Mouse (Mus musculus) urinary bladder, postnatal 14 days (tissue): ENCODE results near the gene Arhgap15.
A peak's percentile ranks its signal among the peaks of the same experiment; 100 is the strongest.

Experiments
- DNase-seq: peaks from one replicate; pipeline ENCODE4 v3.0.0; 2021; ENCODE audit warnings: low spot score

Arhgap15 gene

DNA sequence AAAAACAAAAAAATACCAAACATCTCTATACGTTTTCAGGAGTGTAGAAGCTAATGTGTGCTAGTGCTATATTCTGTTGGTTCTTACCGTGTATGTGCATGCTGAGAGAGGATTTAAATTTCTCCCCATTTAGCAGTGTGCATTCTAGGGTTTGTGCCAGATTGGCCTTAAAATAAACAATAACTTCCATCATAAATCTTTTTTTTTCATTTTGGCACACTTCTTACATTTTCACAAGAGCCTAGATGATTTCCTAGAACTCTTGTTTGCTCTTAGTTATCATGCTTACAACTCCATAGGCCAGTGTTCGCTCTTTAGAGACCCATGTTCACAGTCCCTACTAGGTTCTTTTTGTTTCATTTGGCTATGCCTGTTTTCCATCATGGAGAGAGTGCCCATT lies 362.7 kb downstream of the Arhgap15 start:
- no peak for DNase-seq

DNA sequence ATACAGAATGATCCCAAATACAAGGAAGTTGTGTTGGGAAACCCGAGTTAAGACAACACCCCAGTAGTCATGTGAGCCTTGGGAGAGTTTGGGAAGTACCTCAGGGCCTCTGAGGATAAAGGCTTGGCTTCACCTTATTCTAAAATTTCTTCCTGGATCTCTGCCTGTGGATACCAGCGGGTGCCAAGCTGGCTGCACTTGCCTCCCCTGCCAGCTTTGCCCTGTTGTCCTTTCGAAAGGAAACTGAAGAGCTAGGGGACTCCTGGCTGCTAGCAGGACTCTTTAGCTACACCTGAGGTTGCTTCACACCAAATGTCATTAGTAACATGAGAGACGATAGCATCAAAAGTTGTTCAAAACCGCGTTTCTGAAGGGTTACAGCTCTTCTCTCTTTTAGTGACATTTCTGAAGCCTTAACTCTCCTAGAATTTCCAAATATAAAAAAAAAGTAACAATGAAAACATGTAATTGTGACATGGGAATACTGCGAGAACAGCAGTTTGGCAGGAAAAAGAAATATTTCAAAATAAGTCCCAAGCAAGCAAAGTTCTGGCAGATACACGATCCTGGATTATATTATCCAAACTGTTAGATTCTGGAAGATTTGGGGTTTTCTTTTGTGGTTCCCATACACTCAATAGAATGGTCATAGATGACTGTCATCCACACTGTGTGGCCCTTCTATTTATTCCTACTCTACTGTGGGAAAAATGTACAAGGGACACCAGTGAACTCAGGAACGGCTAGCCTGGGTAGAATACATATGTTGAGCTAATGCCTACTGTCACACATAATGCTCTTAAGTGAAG lies 364.6 kb downstream of the Arhgap15 start:
- no peak for DNase-seq

DNA sequence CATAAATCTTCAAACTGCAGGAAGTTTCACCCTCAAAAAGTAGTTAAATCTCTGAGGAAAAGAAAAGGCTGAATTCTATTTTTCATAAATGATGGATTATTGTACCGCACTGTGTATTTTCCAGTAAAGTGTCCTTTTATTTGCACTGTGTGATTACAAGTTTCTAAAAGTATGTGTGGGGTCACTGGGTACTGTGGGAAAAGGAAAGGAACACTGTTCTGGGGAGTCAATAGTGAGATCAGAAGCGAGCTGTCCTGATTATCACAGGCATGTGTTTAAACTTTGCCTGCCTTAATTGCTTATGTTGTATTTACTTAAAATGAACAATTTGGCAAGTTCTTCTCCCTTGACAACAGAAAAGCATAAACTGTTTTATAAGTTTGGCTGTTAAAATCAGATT lies 365.7 kb downstream of the Arhgap15 start:
- DNase-seq, result no peak

DNA sequence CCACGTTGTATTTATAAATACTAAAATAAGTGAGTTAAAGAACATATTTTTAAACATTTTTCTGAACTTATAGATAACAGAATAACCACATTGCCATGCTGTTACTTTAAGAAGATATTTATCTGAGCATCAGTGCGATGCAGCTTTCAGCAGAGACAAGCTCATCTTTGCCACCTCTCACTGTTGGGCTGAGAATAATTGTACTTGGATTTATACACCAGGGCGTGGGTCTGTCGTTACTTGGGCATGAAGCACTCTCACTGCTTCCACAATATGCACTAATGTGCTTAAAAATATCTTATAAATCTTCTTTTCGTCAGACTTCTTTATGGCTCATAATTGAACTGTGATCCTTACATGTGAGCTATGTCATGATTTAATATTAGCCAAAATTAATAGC lies 372.5 kb downstream of the Arhgap15 start:
- DNase-seq, result no peak

DNA sequence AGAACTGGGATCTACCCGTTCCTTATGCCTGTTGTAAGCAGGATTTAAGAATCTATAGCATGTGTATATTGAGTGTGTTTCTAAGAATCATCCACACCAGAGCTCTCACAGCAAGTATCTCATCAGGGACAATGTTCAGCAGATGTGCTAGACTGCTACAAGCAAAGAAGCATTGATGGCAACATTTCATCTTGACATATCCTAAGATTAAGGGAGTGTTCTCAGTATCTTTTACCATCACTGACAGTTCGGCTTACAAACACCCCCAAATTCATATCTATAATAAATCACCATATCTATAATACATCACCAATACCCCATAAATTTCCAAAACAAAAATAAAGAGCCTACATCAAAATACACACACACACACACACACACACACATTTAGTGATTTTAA lies 374.6 kb downstream of the Arhgap15 start:
- no peak for DNase-seq

DNA sequence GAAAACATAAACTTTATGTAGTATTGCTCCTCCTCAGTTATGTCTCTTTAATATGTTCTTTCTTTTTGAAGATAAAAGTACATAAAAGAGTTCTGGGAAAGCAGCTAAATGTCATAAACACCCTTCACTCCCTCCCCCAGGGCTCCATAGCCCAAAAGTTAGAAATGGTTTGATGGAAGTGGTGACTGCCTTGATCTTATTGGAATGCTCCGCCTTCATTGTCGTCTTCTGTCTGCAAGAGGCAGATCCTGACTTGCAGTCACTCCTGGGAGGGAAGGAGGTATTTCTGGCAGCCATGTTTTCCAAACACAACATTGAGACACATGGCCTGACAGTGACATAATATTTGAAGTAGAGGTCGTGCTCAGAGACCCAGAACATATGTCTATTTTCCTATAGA lies 375.5 kb downstream of the Arhgap15 start:
- DNase-seq, result no peak

DNA sequence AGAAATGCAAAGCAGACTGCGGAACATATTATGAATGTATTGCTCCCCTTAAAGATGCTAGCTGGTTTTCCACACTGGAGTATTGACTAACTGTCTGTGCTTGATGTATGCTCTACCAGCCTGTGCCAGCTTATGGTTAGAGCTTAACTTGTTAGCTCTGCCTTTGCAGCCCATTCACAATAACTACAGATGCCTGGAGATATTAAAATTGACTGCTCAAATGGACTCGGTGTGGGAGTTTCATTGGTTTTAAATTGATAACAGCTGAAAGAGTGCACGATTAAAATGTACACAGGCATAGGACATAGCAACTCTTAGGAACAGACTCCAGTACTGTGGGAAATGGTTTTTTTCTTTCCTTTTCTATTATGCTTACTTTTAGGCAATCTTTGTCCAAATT lies 376.1 kb downstream of the Arhgap15 start:
- DNase-seq, result no peak

DNA sequence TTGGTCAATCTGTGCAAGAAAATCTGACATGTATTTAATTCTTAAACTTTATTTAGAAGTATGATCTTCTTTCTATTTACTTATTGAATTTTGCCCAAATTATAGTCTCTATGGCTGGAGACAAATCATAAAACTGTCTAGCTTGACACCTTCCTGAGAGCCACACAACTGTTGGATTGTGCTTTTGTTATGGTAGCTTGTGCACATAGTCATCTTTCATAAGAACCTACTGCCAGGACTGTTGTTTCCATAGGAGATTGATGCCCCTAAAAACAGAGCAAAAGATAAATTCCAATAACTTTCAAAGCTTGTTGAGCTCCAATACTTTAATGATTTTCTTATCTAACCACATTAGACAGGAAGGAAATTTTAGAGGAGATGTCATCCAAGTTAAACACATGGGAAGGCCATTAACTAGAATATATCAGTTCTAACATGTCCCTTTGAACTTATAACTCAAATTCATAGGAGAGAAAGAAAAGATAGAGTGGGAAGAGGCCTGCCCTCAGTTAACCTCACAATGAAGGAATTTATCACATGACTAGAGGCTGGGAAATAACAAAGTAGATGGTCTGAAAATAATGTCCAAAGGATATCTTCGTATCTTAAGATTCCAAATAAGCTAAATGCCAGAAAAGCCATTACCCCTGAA lies 377.5 kb downstream of the Arhgap15 start:
- DNase-seq, result no peak

DNA sequence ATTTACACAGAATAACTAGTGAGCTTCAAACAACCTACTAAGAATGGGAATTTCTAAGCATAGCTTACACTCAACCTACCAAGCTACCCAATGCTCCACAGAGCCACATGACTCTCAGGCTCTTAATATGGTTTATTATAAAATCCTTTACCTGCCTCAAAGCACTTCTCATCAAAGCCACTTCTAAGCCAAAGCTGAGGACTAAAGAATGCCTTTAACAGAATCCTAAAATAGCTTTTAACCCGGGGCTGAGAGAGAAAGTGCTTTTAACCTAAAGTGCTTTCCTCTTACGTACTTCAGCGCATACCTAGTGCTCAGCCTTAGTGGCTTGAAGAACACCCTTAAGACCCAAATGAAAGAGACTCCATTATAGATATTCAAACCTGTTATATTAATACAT lies 380.9 kb downstream of the Arhgap15 start:
- no peak for DNase-seq

DNA sequence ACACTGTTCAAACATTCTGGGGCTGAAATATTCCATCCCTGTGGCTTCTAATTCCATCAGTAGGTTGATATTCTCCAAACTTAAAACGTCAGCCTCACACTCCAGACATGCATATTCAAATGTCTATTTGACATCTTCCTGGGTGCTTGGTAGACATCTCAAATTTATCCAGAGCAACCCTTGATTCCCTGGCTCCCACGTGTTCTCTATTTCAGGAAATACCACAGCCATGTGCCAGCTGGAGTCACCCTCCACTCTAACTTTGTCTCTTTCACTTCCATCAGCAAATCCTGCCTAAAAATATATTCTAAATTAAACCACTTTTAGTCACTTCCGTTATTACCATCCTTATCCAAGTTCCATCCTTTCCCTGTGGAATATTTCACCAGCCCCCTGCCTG lies 382.6 kb downstream of the Arhgap15 start:
- no peak for DNase-seq

DNA sequence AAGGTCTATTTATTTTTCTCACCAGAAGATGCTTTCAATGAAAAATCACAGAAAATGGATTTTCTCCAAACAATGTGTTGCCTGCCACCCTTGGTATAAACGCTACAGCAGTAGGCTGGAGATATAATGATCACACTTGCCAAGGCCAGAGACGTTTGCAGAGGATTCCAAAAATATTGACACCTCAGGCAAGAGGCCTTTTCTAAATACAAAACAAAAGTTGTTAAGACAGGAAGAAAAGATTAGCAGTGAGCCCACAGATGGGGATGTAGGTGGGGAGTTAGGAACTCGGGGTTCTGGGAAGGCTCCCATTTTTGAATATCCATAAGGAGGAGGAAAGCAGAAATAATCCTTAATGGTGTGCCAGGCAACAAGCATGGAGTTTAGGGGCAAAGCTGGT lies 386.2 kb downstream of the Arhgap15 start:
- DNase-seq, result no peak

DNA sequence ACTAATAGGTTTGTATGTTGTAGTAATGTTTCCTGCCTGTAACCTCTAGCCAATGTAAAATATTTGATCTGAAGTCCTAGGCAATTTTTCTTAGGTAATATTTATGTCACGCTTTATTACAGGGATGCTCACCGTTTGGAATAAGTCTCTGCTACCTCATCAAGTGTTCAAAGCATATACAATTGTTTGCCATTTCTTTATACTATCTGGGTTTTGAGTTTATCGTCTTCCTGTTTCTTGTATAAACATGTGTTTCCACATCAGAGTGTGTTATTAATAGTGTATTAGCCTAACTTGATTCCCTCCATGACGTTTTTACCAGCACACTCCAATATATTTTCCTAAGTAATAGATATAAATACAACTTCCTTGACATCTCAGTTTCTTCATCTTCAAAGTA lies 391.8 kb downstream of the Arhgap15 start:
- no peak for DNase-seq

DNA sequence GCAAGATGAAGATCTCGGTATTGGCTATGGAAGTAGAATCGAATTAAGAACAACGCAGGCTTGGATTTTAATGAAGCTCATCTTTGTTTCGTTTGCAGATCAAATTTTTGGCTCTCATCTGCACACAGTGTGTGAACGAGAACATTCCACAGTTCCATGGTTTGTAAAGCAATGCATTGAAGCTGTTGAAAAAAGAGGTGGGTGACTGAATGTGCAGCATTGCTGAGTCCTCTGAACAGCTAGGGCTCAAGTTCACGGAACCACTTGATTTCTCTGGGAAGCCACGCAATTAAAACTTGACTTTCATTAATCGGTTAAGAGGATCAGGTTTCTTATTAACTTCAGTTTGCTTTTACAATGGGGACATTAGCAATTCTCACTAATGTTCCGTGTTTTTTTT lies 393.5 kb downstream of the Arhgap15 start:
- DNase-seq, result no peak

DNA sequence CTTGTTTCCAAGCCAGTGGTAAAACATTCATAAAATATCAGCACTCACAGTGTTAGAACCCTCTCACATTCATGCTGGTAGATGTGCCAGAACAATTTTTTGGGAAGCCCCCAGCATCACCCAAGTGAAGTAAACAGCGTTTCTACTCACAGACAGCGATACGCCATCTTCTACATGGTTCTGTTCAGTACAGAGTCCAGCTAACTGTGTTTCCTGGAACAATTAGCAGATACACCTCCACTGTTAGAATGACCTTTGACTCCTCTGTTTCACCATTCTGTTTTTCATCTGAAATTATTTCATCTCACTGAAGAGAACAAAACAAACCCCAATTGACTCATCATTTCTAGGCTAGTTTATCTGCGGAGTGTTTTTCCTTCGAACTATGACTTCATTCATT lies 394.0 kb downstream of the Arhgap15 start:
- no peak for DNase-seq

DNA sequence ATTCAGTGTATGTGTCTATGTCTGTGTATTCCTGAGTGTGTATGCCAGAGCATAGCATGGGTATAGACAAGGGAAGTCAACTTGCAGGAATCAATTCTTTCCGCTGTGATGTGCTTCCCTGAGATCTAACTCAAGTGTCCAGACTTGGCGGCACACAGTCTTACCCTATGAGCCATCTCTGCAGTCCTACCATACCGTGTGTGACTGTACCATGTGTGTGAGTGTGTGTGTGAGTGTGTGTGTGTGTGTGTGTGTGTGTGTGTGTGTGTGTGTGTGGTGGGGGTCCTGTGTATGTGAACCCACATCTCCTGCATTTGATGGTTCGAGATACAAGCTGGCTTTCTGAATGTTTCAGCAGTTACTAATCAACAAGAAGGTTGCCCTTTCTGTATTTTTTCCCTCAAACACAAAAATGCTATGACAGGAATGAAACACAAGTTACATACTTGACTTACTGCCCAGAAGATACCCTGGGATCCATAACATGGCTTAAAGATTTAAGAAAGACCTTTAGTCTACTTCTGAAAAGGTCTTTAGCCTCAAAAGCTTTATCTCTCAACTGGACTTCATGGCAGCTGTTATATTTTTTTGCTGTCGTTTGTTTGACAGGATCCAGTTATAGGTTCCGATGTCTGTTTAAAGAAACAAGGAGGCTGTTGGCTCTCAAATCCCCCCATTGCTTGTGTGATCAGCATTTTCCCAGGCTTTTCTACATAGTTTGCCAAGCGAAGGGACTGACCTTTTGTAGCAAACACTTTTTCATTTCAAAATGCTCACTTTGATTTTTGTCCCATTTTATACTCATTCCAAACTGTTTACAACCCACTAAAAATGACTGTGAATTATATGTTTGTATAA lies 397.7 kb downstream of the Arhgap15 start:
- DNase-seq, result no peak

DNA sequence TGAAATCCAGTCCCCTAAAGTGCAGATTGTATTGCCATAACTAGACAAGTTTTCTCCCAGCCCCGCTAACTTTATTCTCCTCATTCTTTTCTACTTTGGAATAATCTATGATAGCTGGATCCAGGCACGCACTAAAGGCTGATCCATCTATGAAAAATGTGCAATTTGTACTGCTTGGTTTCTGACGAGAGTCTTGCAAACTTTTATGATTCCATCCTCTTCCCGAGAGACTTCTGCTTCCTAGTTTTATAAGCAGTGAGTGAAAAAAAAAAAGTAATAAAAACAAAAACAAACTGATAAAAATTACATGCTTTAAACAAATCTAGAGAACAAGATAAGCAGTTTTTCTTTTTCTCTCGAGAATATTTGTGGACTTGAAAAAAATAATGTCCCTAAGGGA lies 398.9 kb downstream of the Arhgap15 start:
- DNase-seq, result no peak

DNA sequence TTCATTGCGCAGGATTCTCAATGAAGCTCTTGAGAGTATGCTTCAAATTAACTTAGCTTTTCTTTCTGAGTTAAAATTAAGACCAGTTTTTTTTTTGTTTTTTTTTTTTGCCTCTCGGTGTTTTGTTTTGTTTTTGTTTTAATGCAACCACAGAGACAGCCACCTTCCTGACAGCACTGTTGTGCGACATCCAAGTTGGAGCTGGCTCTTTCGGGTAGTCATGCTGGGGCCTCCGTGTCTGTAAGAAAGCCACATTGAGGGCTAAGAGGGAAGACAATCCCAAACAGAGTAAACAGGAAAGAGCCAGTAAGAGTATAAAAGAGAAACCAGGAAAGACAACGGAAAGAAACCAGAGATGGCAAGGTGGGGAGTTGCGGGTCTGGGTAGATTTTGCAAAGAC lies 399.3 kb downstream of the Arhgap15 start:
- DNase-seq, result peak; percentile 8

DNA sequence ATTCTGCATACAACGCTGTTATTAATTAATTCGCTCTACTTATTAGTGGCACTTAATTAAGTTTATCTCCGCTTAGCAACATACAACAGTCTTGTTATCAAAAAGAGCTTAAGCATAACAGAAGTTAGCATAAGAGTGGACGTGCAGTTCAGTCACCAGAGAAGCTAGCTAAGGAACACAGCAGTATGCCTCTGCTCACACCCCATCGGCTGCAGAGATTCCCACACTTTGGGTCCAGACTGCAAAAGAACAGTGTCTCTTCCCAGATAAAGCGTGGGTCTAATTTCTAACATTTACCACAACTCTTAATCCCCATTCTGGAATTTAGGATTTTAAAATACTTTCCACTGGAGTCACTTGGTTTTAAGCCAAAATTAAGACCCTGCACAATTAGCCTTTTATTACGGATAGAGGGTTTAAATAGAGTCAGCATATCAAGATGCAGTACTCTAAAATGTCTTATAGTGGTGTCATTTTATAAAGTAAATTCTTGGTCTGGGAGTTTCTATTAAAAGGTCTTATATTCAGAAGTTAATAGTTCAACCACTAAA lies 400.0 kb downstream of the Arhgap15 start:
- no peak for DNase-seq

DNA sequence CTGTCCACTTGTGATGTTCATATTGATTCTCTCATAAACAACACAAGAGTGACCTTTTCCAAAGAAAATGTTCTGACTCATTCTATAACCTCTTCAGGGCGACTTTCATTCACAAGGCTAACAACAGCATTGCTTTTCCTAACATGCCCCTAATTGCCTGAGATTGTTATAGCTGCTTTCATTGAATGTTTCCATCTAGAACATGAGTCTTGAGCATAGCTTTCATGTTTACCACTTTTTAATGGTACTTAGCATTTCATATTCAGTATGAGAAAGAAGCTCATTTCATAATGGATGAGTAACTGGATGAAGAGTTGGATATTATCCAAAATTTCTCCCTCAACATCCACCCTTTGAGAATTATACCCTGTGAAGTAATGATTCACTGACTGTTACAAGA lies 403.7 kb downstream of the Arhgap15 start:
- DNase-seq, result no peak

DNA sequence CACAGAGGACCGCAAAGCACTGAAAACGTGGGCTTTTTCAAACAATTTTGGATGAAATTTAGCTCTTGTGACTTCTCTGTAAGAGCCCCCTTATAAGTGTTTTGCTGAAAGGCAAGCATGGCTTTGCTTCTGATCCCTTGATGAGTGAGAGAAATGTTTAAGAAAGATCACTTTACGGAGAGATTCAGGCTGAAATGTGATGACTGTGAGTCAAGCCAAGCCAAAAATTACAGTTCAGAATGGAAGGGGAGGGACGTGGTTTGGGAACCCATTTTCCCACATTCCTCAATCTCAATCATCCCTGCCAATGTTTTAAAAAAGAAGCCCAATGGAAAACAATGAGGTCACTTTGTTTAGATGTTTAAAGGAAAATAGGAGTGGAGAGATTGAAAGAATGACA lies 411.7 kb downstream of the Arhgap15 start:
- no peak for DNase-seq

DNA sequence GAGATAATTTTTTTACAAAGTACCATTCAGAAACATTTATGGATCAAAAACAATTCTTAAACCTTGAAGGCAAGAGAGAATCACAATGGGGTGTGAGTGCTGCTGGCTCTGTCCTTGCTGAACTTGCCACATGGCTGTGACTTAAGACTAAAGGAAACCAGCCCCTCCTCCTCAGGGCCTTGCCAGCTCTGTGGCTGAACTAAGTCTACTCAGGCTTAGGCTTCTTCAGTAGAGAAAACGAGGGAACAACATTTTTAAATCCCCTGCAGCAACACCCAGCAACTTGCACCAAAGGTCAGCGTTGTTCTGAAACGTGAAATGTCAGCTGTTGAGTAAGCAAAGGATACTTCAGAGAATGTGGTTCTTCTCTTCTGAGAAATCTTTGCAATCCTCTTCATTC lies 417.2 kb downstream of the Arhgap15 start:
- peak; percentile 14 for DNase-seq

DNA sequence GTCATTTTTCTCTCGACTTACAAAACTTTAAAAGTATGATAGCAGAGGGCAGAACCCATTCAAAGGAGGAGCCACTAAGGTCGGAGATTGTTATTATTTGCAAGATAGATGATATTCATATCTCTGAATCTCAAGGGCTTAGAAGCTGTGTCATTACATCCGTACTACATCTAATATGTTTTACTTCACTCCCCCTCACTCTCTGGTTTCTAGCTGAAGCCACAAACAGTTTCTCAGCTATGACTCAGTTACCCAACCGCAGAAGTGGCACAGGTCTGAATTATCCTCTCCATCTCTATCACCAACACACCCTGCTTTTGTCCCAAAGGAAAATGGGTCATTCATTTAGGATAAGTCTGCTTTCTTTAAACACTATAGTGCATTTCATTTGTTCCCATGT lies 418.1 kb downstream of the Arhgap15 start:
- no peak for DNase-seq

DNA sequence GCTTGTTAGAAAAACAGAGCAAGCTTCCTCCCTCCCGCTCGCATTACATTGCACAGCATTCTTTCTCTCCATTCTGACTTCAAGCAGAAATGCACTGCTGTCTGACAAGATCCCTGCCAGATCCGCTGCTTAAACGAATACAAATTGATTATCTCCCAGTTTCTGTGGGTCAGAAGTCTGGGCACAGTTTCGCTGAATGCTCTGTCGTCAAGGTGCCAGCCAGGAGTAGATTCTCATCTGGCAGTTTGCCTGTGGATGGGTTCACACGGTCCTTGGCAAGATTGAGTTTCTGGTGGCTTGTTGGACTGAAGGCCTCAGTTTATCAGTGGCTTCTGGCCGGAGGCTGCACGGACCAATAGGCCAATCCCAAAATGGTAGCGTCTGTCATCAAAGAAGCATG lies 435.9 kb downstream of the Arhgap15 start:
- no peak for DNase-seq
